Mouse (Mus musculus) lung, embryonic 16.5 days (tissue): ENCODE measurements around the gene Etfrf1. TPM values are rescaled to one million over a fixed set of nuclear protein-coding genes. Genes with fewer than 3 reads are reported as not detected.

Source experiments
- ATAC-seq: fragments of 200-750 bp; cut with Nextera tagmentation; 2 replicates; pipeline ENCODE4 v1.8.0; 2017; ENCODE audit warnings: low read depth, mild to moderate bottlenecking, moderate library complexity
- H3K27ac ChIP-seq: fragments of 300-500 bp; sonication (generic); 2 replicates; pipeline ENCODE4 v1.5.1; 2014; ENCODE audit warnings: mild to moderate bottlenecking, control low read depth, low read length
- H3K27me3 ChIP-seq: fragments of 300-500 bp; sonication (generic); 2 replicates; pipeline ENCODE4 v1.6.1; 2014; ENCODE audit warnings: low read depth, low read length, mixed read lengths; ENCODE audit not compliant: control insufficient read depth, insufficient read depth
- H3K36me3 ChIP-seq: fragments of 300-500 bp; sonication (generic); 2 replicates; pipeline ENCODE4 v1.6.1; 2014; ENCODE audit warnings: low read length; ENCODE audit not compliant: control insufficient read depth, insufficient read depth
- H3K4me1 ChIP-seq: fragments of 300-500 bp; sonication (generic); replicated peaks from 2 replicates; pipeline ENCODE4 v1.6.1; 2014; ENCODE audit warnings: low read length, mixed read lengths; ENCODE audit not compliant: control insufficient read depth, insufficient read depth
- H3K4me2 ChIP-seq: fragments of 300-500 bp; sonication (generic); 2 replicates; pipeline ENCODE4 v1.6.1; 2014; ENCODE audit warnings: low read depth, low read length, control low read depth
- H3K4me3 ChIP-seq: fragments of 300-500 bp; sonication (generic); 2 replicates; pipeline ENCODE4 v1.5.1; 2014; ENCODE audit warnings: mild to moderate bottlenecking, low read length, control low read depth
- H3K9ac ChIP-seq: fragments of 300-500 bp; sonication (generic); 2 replicates; pipeline ENCODE4 v1.6.1; 2014; ENCODE audit warnings: low read length, control low read depth
- H3K9me3 ChIP-seq: fragments of 300-500 bp; sonication (generic); 2 replicates; pipeline ENCODE4 v1.6.1; 2016; ENCODE audit warnings: low read length; ENCODE audit not compliant: control insufficient read depth
- WGBS: fragments of 180-500 bp; shearing (Covaris S2); extraction: QIAGEN DNeasy Blood & Tissue Kit; methylation state at CpG from one replicate; pipeline ENCODE4 v1.1.7; 2014; 5-methylcytosine and 5-hydroxymethylcytosine counted together
- polyA plus RNA-seq: library from polyadenylated mRNA; unstranded; fragments of >200 nt; fragmentation: Nextera tagmentation; extraction: Ambion mirVana; gene quantifications from 2 replicates; pipeline ENCODE4 v1.2.1, GENCODE M21; 2015

Etfrf1 gene
- polyA plus RNA-seq: 28.1 and 29.0 TPM in 2 replicates

- peak within 1 kb of the TSS; percentile 98 for H3K27ac ChIP-seq
- peak; percentile 100 for ATAC-seq
- H3K4me1 ChIP-seq: peaks cover 10% of the 10 kb centered on the region
- no peaks in the 10 kb centered on the region for H3K27me3 ChIP-seq
- peak within 1 kb of the TSS; percentile 80 for H3K4me2 ChIP-seq
- H3K36me3 ChIP-seq: peaks cover under 1% of the 10 kb centered on the region; the same call in 1 of the 2 replicates
- peak within 1 kb of the TSS; percentile 82 for H3K4me3 ChIP-seq
- H3K9me3 ChIP-seq: no peaks in the 10 kb centered on the region
- H3K9ac ChIP-seq: peak within 1 kb of the TSS; percentile 93
- 0% methylated on average over 36 of the region's 36 CpGs for WGBS
These were observed at the start of gene Etfrf1, which contains the start of gene Casc1 for GRCm38 (mm10) chr6:145210816-145211338. Gene Etfrf1, plus strand, starts transcription at chr6:145211134. Gene Casc1, minus strand, starts transcription at chr6:145211005.

DNA sequence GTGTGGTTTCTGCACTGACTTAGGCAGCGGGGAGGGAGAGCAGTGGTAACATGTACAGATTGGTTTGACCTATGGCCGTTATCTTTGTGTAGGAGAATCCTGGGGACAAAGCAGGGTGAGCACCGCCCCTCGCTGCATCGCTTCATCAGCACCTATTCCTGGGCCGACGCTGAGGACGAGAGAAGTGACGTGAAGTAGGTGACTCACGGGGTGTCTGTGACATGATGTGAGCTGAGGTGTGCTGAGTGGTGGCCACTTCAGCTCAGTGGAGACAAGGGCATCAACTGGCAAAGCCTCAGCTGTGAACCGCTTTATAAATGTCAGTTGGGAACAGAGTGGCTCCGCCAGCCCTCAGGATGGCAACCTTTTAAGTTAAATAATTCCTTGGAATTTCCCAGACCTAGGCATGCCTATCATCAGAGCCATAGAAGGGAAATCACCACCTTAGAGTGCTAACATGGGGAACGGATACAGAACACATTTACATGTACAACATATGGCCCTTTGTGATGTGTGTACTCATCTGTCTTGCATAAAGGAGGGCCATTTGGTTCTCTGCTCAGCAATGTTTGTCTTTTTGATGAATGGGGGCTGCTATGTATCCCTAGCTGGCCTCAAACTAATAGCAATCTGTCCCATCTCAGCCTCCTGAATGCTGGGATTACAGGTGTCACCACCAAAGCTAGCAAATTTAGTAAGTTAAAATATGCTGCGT, 38.9 kb upstream of the Etfrf1 start:
- no peaks in the 10 kb centered on the region for H3K36me3 ChIP-seq
- peaks cover 4% of the 10 kb centered on the region; the same call in 1 of the 2 replicates for H3K27me3 ChIP-seq
- no peak overlapping the region for H3K4me2 ChIP-seq
- H3K9ac ChIP-seq: no peak overlapping the region
- no peak overlapping the region for H3K4me3 ChIP-seq
- 54% methylated on average over 14 of the region's 14 CpGs for WGBS
- no peak for ATAC-seq
- peaks cover 12% of the 10 kb centered on the region for H3K4me1 ChIP-seq
- H3K27ac ChIP-seq: no peak overlapping the region
- no peaks in the 10 kb centered on the region for H3K9me3 ChIP-seq

- WGBS: 3% methylated on average over 11 of the region's 11 CpGs
- peak; percentile 84 for ATAC-seq
- H3K9ac ChIP-seq: peak overlapping the region; percentile 23; the same call in 1 of the 2 replicates
These were observed 37.1 kb upstream of the Etfrf1 start for GRCm38 (mm10) chr6:145173781-145174191.

DNA sequence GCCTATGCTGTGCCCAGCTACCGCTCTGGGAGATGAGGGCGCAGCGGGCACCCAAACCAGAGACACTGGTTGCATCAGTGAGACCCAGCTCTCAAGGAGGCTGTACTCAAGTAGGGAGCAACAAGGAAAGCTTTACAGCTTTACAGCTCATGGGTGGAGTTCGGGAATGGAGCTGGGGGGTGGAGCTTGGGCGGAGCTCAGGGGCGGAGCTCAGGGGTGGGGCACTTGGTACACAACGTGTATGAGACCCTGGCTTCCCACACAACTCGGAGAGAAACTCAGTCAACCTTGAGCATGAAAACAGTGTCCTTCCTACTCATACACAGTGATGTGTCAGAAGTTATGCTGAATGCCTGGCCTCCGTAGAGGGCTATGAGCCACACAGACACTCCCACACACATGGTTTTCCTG, 35.4 kb upstream of the Etfrf1 start:
- Histone ChIP-seq H3K9ac (no peak overlapping the region), H3K27ac (no peak overlapping the region), H3K4me2 (peak overlapping the region; percentile 21; the same call in 1 of the 2 replicates), H3K4me1 (peaks cover 12% of the 10 kb centered on the region), H3K9me3 (no peaks in the 10 kb centered on the region), H3K4me3 (no peak overlapping the region), H3K36me3 (no peaks in the 10 kb centered on the region), H3K27me3 (peaks cover 4% of the 10 kb centered on the region; the same call in 1 of the 2 replicates)
- ATAC-seq: 0 out of 2 replicates have a peak, but pooled peaks have one; percentile 15
- WGBS: 35% methylated on average over 9 of the region's 9 CpGs

More at GRCm38 (mm10) chr6:145173781-145174191, 37.1 kb upstream of the Etfrf1 start:
- Histone ChIP-seq H3K4me1 (peaks cover 12% of the 10 kb centered on the region), H3K9me3 (no peaks in the 10 kb centered on the region), H3K27me3 (peaks cover 4% of the 10 kb centered on the region; the same call in 1 of the 2 replicates), H3K27ac (no peak overlapping the region), H3K4me2 (peak overlapping the region; percentile 36; the same call in 1 of the 2 replicates), H3K36me3 (no peaks in the 10 kb centered on the region), H3K4me3 (no peak overlapping the region)

- H3K4me2 ChIP-seq: no peak overlapping the region
- peaks cover 4% of the 10 kb centered on the region; the same call in 1 of the 2 replicates for H3K27me3 ChIP-seq
- no peaks in the 10 kb centered on the region for H3K9me3 ChIP-seq
- no peak overlapping the region for H3K27ac ChIP-seq
- H3K36me3 ChIP-seq: no peaks in the 10 kb centered on the region
- no peak overlapping the region for H3K4me3 ChIP-seq
- H3K4me1 ChIP-seq: peaks cover 12% of the 10 kb centered on the region
- 58% methylated on average over 10 of the region's 10 CpGs for WGBS
- no peak overlapping the region for H3K9ac ChIP-seq
- no peak for ATAC-seq
These were observed 34.5 kb upstream of the Etfrf1 start for GRCm38 (mm10) chr6:145176474-145176873.

DNA sequence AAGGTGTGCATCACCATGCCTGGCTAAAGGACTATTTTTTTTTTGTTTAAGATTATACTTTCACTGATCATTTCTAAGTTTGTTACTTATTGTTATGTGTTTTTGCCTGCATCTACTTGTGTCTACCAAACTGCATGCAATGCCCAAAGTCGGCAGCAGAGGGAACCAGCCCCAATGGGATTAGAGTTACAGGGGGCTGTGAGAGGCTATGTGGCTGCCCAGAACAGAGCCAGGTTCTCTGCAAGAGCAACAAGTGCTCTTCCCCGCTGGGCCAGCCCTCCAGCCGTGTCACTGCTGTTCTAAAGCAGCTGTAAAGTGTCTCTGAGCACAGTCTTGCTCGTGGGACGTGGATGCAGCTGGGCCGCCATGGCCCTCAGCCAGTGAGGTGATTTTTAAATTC, 31.3 kb upstream of the Etfrf1 start:
- 15% methylated on average over 6 of the region's 6 CpGs for WGBS
- H3K27ac ChIP-seq: no peak overlapping the region

DNA sequence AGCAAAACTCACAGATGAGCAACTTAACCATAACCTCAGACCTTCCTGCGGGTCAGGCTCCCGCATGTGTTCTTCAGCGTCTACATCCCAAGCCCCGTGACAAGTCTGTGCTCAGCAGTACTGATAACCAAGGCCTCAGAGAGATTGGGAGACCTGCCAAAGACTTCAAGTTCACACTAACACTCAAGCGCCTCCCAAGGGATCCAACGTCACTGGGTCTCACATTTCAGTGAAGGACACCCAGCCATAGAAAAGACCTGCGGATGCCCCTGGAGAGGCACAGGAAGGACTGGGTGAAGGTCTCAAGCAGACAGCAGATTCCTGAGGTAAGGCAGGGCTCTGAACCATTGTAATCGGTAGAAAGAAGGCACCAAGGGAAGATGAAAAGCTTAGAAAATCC, 28.9 kb upstream of the Etfrf1 start:
- Histone ChIP-seq H3K4me1 (peaks cover 7% of the 10 kb centered on the region), H3K4me3 (no peak overlapping the region), H3K4me2 (no peak overlapping the region), H3K36me3 (no peaks in the 10 kb centered on the region), H3K27me3 (no peaks in the 10 kb centered on the region), H3K9ac (no peak overlapping the region), H3K9me3 (no peaks in the 10 kb centered on the region), H3K27ac (no peak overlapping the region)
- 24% methylated on average over 8 of the region's 8 CpGs for WGBS
- peak; percentile 87; the same call in 1 of the 2 replicates for ATAC-seq

More for the DNA sequence above, 31.3 kb upstream of the Etfrf1 start:
- Histone ChIP-seq H3K36me3 (no peaks in the 10 kb centered on the region), H3K9me3 (no peaks in the 10 kb centered on the region), H3K4me2 (no peak overlapping the region), H3K9ac (no peak overlapping the region), H3K27me3 (no peaks in the 10 kb centered on the region), H3K4me1 (peaks cover 11% of the 10 kb centered on the region), H3K4me3 (no peak overlapping the region)
- peak; percentile 39; the same call in 1 of the 2 replicates for ATAC-seq

- no peak overlapping the region for H3K4me2 ChIP-seq
- ATAC-seq: no peak
- 75% methylated on average over 1 of the region's 1 CpGs for WGBS
- no peak overlapping the region for H3K9ac ChIP-seq
- H3K36me3 ChIP-seq: no peaks in the 10 kb centered on the region
- no peak overlapping the region for H3K27ac ChIP-seq
- H3K9me3 ChIP-seq: no peaks in the 10 kb centered on the region
- H3K27me3 ChIP-seq: no peaks in the 10 kb centered on the region
- peaks cover 7% of the 10 kb centered on the region for H3K4me1 ChIP-seq
- no peak overlapping the region for H3K4me3 ChIP-seq
These were observed 24.8 kb upstream of the Etfrf1 start for GRCm38 (mm10) chr6:145186096-145186495.
